In genomic region chr10:81502658-81503057, GRCm38 (mm10) we compare ENCODE assay signal across 8 mouse cellular contexts. TPM values are rescaled to one million over a fixed set of nuclear protein-coding genes. Genes with fewer than 3 reads are reported as not detected.
DNase-seq lines count a peak whose midpoint lies in the region; ATAC-seq and TF ChIP-seq lines count a peak whose summit lies in the region.

No protein-coding gene starts in this region.

- DNase-seq in adipocyte (ENCODE audit: low spot score): peak; percentile 48
- peak; percentile 83 for DNase-seq in gastrocnemius, postnatal 14 days
- peak; percentile 85 to 90 for DNase-seq in left cerebral cortex, postnatal 25 days (ENCODE audit: low spot score in 2 of 2)
- peak; percentile 82 for DNase-seq in mesoderm, embryonic 11.5 days (ENCODE audit: low read depth, low spot score)
- peak; percentile 72 to 83 for DNase-seq in right cerebral cortex, postnatal 36 days (ENCODE audit: low spot score in 2 of 2)
- DNase-seq in urinary bladder, postnatal 4 days (ENCODE audit: low spot score in 2 of 2): peak; percentile 75 to 90

- intact Hi-C loops in gastrocnemius, postnatal 14 days (cut with DNase I; ENCODE audit: low total_unique reads): loop anchor here (5.0 kb wide), 2 partner anchors 35 to 50 kb away; no protein-coding TSS in a partner anchor
- intact Hi-C loops in left cerebral cortex, postnatal 25 days (cut with DNase I): loop anchor here (1.0 to 10.0 kb wide), 4 partner anchors 24 to 672 kb away; no protein-coding TSS in a partner anchor

- no peak for TF ChIP-seq POLR2A in cortical plate, adult 2 months (IDR thresholded peaks at IDR 0.05; ENCODE audit: extremely low read depth, insufficient read depth, low read length)

- peak; percentile 89 for TF ChIP-seq CTCF in cortical plate, adult 2 months (IDR thresholded peaks at IDR 0.05; ENCODE audit: extremely low read depth, insufficient read depth, low read length)

- no peak overlapping the region for H3K27ac ChIP-seq in cortical plate, adult 2 months (ENCODE audit: insufficient read depth, low read length)

- peak overlapping the region; percentile 30 for H3K4me3 ChIP-seq in cortical plate, adult 2 months (ENCODE audit: insufficient read depth, low read length)

- ATAC-seq in inflammation-experienced regulatory T-cells, adult 6 months: peak; percentile 34

- no peaks in the 10 kb centered on the region for H3K4me1 ChIP-seq in cortical plate, adult 2 months (ENCODE audit: control insufficient read depth, insufficient read depth, low read length)

RNA-seq across cellular contexts. Expression of gene S1pr4, which starts 2.7 kb away (rescaled TPM):
- polyA plus RNA-seq in cortical plate, adult 2 months (2012; rRNA removed): 0.87 and 1.1 TPM in 2 replicates
- total RNA-seq in gastrocnemius, postnatal 14 days (2021): under 1 TPM; 0.64 to 0.86 TPM
- 10 to 100 TPM; 49.1 to 93.2 (median 50.3) TPM for polyA plus RNA-seq in inflammation-experienced regulatory T-cells, adult 6 months (2017; shearing (Covaris generic))
- under 1 TPM; 0.53 to 0.73 TPM for total RNA-seq in left cerebral cortex, postnatal 25 days (2021)

RNA-seq across cellular contexts. Expression of gene Ncln, which starts 6.5 kb away (rescaled TPM):
- 124 and 129 TPM in 2 replicates for polyA plus RNA-seq in cortical plate, adult 2 months (2012; rRNA removed)
- total RNA-seq in gastrocnemius, postnatal 14 days (2021): 10 to 100 TPM; 39.1 to 47.3 TPM
- polyA plus RNA-seq in inflammation-experienced regulatory T-cells, adult 6 months (2017; shearing (Covaris generic)): 10 to 100 TPM; 34.3 to 41.1 (median 36.9) TPM
- total RNA-seq in left cerebral cortex, postnatal 25 days (2021): 10 to 100 TPM; 76.4 to 77.0 TPM

RNA-seq across cellular contexts. Expression of gene Celf5, which starts 20.1 kb away (rescaled TPM):
- 307 and 309 TPM in 2 replicates for polyA plus RNA-seq in cortical plate, adult 2 months (2012; rRNA removed)
- total RNA-seq in gastrocnemius, postnatal 14 days (2021): under 1 TPM; 0.09 to 0.23 TPM
- 1 to 10 TPM; 1.1 to 1.4 (median 1.2) TPM for polyA plus RNA-seq in inflammation-experienced regulatory T-cells, adult 6 months (2017; shearing (Covaris generic))
- total RNA-seq in left cerebral cortex, postnatal 25 days (2021): 100 to 1,000 TPM; 285 to 286 TPM

RNA-seq across cellular contexts. Expression of gene Gna15, which starts 21.4 kb away (rescaled TPM):
- 3.4 and 3.9 TPM in 2 replicates for polyA plus RNA-seq in cortical plate, adult 2 months (2012; rRNA removed)
- total RNA-seq in gastrocnemius, postnatal 14 days (2021): 1 to 10 TPM in 1 of 2 experiments, under 1 TPM in 1; 0.60 to 1.2 TPM
- 100 to 1,000 TPM in 1 of 3 experiments, 10 to 100 TPM in 2; 23.1 to 102 (median 24.3) TPM for polyA plus RNA-seq in inflammation-experienced regulatory T-cells, adult 6 months (2017; shearing (Covaris generic))
- 1 to 10 TPM; 2.0 to 3.1 TPM for total RNA-seq in left cerebral cortex, postnatal 25 days (2021)

RNA-seq across cellular contexts. Expression of gene Gna11, which starts 42.3 kb away (rescaled TPM):
- polyA plus RNA-seq in cortical plate, adult 2 months (2012; rRNA removed): 147 and 154 TPM in 2 replicates
- 10 to 100 TPM; 31.6 to 34.6 TPM for total RNA-seq in gastrocnemius, postnatal 14 days (2021)
- polyA plus RNA-seq in inflammation-experienced regulatory T-cells, adult 6 months (2017; shearing (Covaris generic)): 10 to 100 TPM; 26.5 to 29.4 (median 28.7) TPM
- 100 to 1,000 TPM; 101 to 107 TPM for total RNA-seq in left cerebral cortex, postnatal 25 days (2021)

Comparison
In these comparisons a context has a peak if more than half of its experiments do, and no peak if none do; other contexts are left out.
1. RNA of gene Celf5, which starts 20.1 kb away (total RNA-seq): 285 to 286 TPM in left cerebral cortex, postnatal 25 days; 0.09 to 0.23 TPM in gastrocnemius, postnatal 14 days; every median in the first group is over 100 times any median in the second.
2. Peak in every context shown above with its lines, with median percentiles within 50 percentile points of each other: DNase-seq.